Mouse (Mus musculus) inflammation-experienced regulatory T-cells, adult 6 months (primary cell): ENCODE measurements at regions not wholly inside any gene's neighbourhood (a gene's known extent, or its start where the extent isn't known, plus 50 kb on each side); places are given as distances from the start of the nearest gene placed in this dataset.
"Not testable (repeated sequence)": the region's sequence is repeated elsewhere in the genome, so short reads cannot be mapped to it uniquely, and the experiment has no call there.

Source experiments
- ATAC-seq: one replicate; pipeline ENCODE4 v1.8.0; 2017

- no peak for ATAC-seq
Observed at GRCm38 (mm10) chr1:177501288-177501687, 59.1 kb downstream of the Zbtb18 start.

DNA sequence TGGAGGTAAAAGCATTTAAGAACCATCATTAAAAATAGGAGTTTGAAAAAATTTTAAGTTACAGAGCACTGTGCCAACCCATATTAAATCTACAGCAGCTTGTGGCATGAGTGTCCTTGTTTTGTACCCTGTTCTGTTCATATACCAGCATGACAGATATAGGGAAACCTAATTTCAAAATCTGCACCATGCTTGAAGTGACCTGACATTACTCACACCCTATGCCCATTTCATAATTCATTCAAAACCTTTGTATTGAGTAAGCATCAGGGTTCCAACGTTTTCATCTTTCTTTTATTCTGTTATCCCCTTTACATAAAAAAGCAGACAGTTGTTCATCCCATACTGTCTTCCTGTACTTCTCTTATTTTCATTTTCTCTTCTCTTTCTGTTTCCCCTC, 61.8 kb downstream of the Zbtb18 start:
- ATAC-seq: no peak

DNA sequence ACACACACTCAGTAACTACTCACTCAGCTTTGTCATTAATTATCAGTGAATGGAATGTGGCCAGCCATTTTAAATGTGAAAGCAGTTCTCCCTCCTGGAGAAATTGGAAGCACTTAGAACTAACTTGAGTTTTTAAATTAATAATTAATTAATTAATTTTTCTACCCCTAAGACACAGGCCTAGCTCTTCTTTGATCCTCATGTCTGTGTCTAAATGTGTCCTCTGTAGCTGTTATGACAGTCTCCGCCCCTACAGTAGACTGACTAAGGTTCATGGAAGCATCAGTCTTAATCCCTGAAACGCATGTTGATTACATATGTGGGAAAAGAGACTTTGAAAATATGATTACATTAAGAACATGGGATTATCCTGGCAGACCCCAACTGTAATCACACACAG, 62.6 kb downstream of the Zbtb18 start:
- no peak for ATAC-seq

DNA sequence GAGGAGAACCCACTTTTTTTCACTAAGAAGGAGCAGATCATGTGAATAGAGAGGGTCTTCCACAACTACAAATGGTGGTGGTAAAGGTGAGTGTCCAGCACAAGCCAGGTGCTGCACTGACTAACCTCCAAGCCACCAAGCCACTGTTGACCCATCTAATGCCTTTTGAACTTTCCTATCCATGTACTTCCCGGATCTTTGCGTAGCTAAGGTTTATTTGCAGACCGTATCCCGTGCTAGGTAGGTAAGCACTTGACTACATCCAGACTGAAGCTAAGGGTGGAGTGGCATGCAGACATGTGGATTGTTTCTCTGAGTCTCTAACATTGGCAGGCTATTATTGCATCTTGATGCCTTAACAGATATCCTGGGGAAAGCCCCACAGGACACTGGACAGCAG, 65.2 kb downstream of the Zbtb18 start:
- ATAC-seq: not testable (repeated sequence)

- ATAC-seq: no peak
Observed at GRCm38 (mm10) chr1:177509786-177510185, 67.6 kb downstream of the Zbtb18 start.

GRCm38 (mm10) chr1:177512116-177512515, 70.0 kb downstream of the Zbtb18 start:
- no peak for ATAC-seq

DNA sequence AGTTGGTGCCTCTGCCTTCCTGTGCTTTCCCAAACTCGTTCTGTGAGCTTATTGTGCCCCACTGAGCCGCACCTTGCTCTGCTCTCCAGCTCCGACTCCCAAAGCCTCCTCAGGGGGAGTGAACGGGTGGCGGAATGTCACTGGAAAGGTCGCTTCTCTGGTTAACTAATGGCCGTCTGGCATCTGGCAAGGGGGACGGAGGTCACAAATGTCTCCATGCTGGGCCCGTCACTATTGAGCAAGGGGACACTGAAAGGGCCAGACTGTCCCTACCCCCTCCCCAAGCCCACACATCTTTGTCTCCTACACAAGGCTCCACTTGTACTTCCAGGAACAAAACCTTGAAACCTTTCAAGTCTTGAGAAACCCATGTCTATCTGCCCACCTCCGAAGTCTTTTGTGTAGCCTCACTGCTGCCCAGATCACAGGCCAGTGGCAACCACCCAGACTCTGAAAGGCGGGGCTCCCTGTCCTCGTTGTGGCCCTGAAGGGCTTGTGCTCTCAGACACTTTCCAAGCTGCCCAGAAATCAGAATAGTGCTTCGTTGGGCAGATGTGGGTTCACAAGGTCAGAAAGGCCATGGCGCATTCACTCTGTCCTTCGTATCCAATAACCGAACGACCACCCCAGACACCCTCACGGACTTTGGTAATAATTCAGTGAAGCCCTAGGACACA, 75.9 kb downstream of the Zbtb18 start:
- ATAC-seq: no peak

GRCm38 (mm10) chr1:177518897-177519513, 76.9 kb downstream of the Zbtb18 start:
- no peak for ATAC-seq

GRCm38 (mm10) chr1:177521110-177521509, 79.0 kb downstream of the Zbtb18 start:
- no peak for ATAC-seq

DNA sequence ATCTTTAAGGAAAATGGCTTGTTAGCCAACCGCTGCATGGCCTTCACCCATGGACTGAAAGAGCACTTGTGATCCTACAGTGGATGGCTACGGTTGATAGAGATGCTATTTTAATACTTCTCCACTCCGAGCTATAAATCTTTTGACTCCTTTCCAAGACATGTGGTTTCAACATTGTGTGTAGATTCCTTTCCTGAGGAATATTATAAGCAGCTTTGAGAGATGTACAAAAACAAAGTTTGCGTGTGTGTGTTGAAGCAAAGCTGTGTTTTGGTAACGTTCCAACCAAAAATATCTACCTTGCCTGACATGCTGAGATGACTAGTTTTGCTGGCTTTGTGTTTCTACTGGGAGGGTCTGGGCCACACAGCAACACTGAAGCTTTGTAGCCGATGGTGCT, 83.0 kb downstream of the Zbtb18 start:
- no peak for ATAC-seq

DNA sequence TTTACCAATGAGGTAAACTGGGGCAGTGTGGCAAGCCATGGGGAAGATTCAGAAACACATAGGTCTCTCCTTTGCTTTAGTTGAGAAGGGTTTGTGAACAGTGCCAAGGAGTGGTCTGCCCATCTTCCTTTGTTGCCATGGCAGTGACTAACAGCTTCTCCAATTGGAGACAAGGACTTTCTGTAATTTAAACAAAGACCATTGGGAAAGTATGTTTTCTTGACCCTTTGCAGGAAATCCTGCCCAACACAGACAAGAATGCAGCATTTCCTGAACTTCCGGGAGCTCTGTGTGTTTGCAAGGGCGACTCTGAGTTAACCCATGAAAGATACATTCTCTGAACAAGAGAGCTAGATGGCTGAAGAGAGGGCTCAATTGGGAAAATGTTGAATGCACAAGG, 89.6 kb downstream of the Zbtb18 start:
- no peak for ATAC-seq

DNA sequence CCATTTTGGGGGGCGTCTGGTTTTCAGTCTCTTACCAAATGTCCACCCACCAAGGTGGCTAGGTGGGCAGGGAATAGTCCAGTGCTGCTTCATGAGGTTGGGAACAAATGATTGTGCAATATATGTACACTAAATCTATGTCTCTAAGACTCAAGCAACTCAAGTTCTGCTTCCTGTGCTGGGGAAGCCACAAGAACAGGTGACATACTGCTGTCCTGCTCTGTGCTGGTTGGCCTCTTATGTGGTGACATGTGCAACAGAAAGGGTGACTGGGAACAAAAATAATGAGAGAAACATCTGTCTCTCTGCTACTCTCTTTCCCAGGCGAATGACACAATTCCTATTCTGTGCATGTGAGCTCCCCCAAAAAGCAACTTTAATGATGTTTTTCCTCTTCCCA, 90.5 kb downstream of the Zbtb18 start:
- no peak for ATAC-seq

DNA sequence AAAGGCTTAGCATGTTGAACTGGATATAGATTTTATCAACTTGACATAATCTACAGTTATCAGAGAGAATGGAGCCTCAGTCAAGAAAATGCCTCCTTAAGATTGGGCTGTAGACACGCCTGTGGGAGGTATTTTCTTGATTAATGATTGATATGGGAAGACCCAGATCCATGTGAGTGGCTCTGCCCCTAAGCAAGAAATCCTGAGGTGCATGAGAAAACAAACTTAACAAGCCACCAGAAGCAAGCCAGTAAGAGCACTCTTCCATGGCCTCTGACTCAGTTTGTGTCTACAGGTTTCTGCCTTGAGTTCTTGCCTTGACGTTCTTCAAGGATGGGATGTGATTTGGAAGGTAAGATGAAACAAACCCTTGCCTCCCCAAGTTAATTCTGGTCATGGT, 91.2 kb downstream of the Zbtb18 start:
- ATAC-seq: no peak

GRCm38 (mm10) chr1:177545031-177545735, 103.0 kb downstream of the Zbtb18 start:
- ATAC-seq: no peak

DNA sequence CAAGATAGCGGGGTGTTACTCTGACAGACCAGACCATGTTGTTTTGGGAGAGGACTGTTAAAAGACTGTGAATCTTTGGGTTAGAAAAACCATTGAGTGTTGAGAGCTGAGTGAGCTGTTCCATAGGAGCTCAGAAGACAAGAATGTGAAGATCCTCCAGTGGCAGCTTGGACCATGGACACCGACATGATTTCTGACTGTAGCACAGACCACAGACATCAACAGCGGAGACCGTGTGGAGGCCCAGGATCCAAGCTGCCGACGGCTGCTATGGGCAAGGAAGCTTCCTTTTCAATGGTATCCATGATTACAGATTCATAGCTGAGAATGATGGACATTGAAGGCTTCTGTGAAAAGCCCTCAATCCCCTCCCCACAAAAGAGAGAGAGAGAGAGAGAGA, 105.6 kb downstream of the Zbtb18 start:
- ATAC-seq: no peak

DNA sequence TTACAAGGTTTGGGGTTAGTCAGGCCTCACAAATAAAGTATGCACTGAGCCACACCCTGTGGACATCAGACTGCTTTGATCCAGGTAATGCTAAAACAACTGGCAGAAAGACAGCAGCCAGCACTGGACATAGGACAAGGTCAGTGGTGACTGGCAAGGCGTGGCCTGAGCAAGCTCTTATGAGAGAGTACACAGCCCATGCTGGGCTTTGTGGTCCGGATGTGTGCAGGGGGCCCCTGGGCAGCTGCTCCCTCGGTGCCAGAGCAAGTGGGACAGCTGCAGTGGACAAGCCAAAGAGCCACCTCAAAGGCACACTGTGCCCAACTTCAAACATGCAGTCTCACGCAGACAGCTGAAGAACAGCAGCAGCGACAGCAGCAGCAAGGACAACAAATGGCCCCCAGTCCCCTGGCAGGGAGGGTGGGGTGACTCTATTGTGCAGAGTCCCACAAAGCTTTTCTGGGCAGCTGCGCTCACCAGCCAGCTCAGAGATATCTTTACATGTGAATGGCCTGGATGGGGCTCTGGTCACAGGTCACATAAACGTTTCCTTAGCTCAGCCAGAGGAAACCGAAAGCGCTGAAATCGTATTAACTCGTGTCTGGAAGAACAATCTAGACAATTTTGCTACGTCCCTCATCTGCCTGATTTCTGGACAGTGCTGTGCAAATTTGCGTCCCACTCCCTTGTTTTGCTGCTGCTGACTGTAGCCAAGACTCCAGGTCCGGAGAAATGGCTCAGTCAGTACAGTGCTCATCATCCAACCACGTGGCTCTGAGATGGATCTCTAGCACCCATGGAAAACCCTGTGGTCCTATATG, 113.5 kb downstream of the Zbtb18 start:
- no peak for ATAC-seq

DNA sequence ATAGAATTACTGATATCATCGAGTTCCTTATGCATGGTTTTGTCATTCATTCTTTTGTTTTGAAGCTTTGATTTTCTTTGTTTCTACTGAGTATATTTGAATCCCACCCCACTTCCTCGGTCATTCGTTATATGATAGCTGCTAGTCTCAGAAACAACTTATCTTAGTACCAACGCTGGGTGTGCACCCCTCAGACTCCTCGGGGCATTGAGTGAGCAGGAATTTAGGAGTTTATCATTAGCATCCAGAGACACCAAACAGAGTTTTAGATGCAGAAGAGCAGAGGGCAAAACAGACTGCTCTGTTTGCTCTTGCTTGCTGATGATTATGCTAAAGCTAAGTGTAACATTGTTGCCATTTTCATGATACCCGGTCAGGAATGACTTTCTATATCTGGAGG, 115.3 kb downstream of the Zbtb18 start:
- ATAC-seq: no peak

DNA sequence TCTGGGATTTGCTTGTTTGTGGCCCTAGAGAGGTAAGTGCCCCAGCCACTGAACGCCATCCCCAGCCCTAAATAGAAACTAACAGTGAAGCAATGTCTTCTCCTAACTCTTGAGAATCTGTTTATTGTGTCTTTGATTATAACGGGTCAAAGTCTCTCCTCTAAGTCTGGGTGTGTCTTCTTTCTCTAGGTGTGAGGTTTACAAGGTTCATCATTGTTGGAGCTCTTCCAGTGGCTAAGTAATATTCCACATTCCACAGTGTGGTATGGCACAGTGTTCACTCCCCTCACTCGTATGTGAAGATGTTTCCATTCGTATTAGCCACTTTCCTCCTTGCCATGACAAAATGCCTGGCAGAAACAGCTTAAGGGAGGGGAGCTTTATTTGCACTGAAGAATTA, 115.7 kb downstream of the Zbtb18 start:
- no peak for ATAC-seq

GRCm38 (mm10) chr1:177561716-177562588, 119.8 kb downstream of the Zbtb18 start:
- no peak for ATAC-seq

DNA sequence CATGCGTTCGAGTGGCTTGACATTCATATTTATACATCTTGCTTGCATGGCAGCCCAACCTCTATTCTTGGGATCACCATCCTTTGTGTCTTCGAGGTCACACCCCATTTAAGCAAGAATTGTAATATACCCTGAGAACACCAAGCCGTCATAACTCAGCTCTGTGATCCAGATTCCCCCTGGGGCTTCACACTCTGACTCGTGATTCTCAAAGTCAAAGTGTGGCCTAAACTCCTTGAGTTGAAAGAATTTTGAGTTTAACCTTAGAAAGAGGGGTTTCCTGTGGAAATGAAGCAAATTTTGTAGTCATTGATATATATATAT, 120.4 kb downstream of the Zbtb18 start:
- no peak for ATAC-seq

DNA sequence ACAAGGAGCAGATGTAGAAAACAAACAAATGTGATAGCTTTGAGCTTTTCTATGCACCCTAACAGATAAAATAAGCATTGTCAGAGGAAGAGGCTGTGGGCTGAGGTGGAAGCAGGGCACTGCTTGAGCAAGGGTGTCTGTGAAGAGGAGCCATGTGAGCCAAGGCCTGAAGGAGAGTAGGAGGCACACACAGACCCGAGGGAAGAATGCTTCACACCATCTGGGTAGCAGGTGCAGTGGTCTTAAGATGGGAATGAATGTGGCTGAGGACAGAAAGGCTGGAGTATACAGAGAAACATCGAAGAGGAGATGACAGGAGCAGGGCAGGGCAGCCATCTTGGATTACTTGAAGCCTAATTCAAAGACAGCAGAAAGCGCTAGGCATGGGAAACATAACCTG, 123.5 kb downstream of the Zbtb18 start:
- ATAC-seq: no peak

DNA sequence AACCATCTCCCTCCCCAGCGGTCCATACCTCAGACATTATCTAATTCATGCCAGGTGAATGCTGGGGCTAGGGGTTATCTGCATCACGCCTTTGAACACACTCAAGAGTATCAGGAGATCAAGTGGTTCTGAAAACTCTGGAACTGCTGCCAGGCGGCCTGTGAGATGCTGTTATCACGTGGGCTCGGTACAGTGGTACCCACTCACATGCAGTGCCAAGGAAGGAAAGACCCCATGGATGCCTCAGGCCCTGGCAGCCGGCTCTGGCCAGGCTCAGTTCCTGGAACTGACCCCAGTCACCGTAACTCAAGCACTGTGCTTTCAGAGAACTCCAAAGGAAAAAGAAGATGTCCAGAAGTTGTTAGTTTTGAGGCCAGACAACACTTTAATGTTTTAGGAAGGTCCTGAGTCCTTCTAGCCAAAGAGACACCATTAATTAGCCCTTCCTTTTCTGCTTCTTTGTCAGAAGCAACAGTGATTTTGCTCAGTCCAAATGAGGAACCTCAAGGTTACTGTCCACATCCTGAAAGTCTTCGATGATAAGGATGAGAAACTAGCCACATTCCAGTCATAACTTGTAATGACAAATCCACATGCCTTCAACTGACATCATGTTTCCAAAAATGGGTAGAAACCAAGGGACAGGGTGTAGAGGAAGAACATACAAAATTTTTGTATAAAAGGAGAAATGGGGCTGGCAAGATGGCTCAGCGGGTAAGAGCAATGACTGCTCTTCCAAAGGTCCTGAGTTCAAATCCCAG, 126.1 kb downstream of the Zbtb18 start:
- ATAC-seq: no peak
